Mouse (Mus musculus) limb, embryonic 10.5 days (tissue): Measurements from ENCODE around the gene She. TPM values are rescaled to one million over a fixed set of nuclear protein-coding genes. Genes with fewer than 3 reads are reported as not detected.

Experiments used
- DNase-seq: peaks from one replicate; pipeline ENCODE4 v3.0.0-alpha.2; 2017; ENCODE audit warnings: low spot score
- H3K27ac ChIP-seq: fragments of 300-500 bp; sonication (generic); 2 replicates; pipeline ENCODE4 v1.5.1; 2016; ENCODE audit warnings: mild to moderate bottlenecking
- H3K27me3 ChIP-seq: fragments of 300-500 bp; sonication (generic); 2 replicates; pipeline ENCODE4 v1.6.1; 2016; ENCODE audit warnings: low read depth, mild to moderate bottlenecking; ENCODE audit not compliant: poor library complexity, severe bottlenecking
- H3K36me3 ChIP-seq: fragments of 300-500 bp; sonication (generic); 2 replicates; pipeline ENCODE4 v1.6.1; 2016; ENCODE audit warnings: mild to moderate bottlenecking, moderate library complexity
- H3K4me1 ChIP-seq: fragments of 300-500 bp; sonication (generic); 2 replicates; pipeline ENCODE4 v1.6.1; 2016
- H3K4me3 ChIP-seq: fragments of 300-500 bp; sonication (generic); 2 replicates; pipeline ENCODE4 v1.5.1; 2016; ENCODE audit warnings: mild to moderate bottlenecking, moderate library complexity
- H3K9me3 ChIP-seq: fragments of 300-500 bp; sonication (generic); replicated peaks from 2 replicates; pipeline ENCODE4 v1.6.1; 2016; ENCODE audit warnings: mild to moderate bottlenecking
- WGBS: fragments of 180-500 bp; shearing (Covaris S2); methylation state at CpG from one replicate; pipeline ENCODE4 v1.1.7; 2016; 5-methylcytosine and 5-hydroxymethylcytosine counted together
- polyA plus RNA-seq: library from polyadenylated mRNA; unstranded; fragments of >200 nt; fragmentation: Nextera tagmentation; extraction: Ambion mirVana; gene quantifications from 2 replicates; pipeline ENCODE4 v1.2.1, GENCODE M21; 2016

She gene
- polyA plus RNA-seq, 1 experiment from 2014 or later = 3.1 TPM

GRCm38 (mm10) chr3:89869556-89869955 lies 38.4 kb downstream of the She start:
- H3K4me1 ChIP-seq = peaks cover 29% of the 10 kb centered on the region
- H3K9me3 ChIP-seq = no peaks in the 10 kb centered on the region
- DNase-seq = no peak
- H3K36me3 ChIP-seq = no peaks in the 10 kb centered on the region
- 66% methylated on average over 9 of the region's 9 CpGs for WGBS
- H3K27ac ChIP-seq = no peak overlapping the region
- no peaks in the 10 kb centered on the region for H3K27me3 ChIP-seq
- H3K4me3 ChIP-seq = no peak overlapping the region

GRCm38 (mm10) chr3:89870472-89871271 lies 39.5 kb downstream of the She start:
- peak overlapping the region; percentile 26; the same call in 1 of the 2 replicates for H3K27ac ChIP-seq
- no peaks in the 10 kb centered on the region for H3K36me3 ChIP-seq
- DNase-seq = peak; percentile 45
- no peaks in the 10 kb centered on the region for H3K27me3 ChIP-seq
- no peaks in the 10 kb centered on the region for H3K9me3 ChIP-seq
- no peak overlapping the region for H3K4me3 ChIP-seq
- WGBS = 61% methylated on average over 22 of the region's 22 CpGs
- H3K4me1 ChIP-seq = peaks cover 29% of the 10 kb centered on the region

GRCm38 (mm10) chr3:89871339-89871914 lies 40.3 kb downstream of the She start:
- Histone ChIP-seq H3K4me1 (peaks cover 29% of the 10 kb centered on the region), H3K27me3 (no peaks in the 10 kb centered on the region), H3K9me3 (no peaks in the 10 kb centered on the region), H3K27ac (0 out of 2 replicates have a peak overlapping the region, but pooled peaks have one; percentile 26), H3K36me3 (no peaks in the 10 kb centered on the region), H3K4me3 (no peak overlapping the region)
- no peak for DNase-seq
- 77% methylated on average over 8 of the region's 8 CpGs for WGBS

GRCm38 (mm10) chr3:89872209-89872608 lies 41.0 kb downstream of the She start:
- Histone ChIP-seq H3K27me3 (no peaks in the 10 kb centered on the region), H3K27ac (no peak overlapping the region), H3K36me3 (no peaks in the 10 kb centered on the region), H3K9me3 (no peaks in the 10 kb centered on the region), H3K4me3 (no peak overlapping the region), H3K4me1 (peaks cover 29% of the 10 kb centered on the region)
- DNase-seq = no peak
- 87% methylated on average over 7 of the region's 7 CpGs for WGBS

GRCm38 (mm10) chr3:89872684-89873083 lies 41.5 kb downstream of the She start:
- H3K36me3 ChIP-seq = no peaks in the 10 kb centered on the region
- no peaks in the 10 kb centered on the region for H3K9me3 ChIP-seq
- H3K4me1 ChIP-seq = peaks cover 27% of the 10 kb centered on the region
- 91% methylated on average over 6 of the region's 6 CpGs for WGBS
- H3K4me3 ChIP-seq = no peak overlapping the region
- no peaks in the 10 kb centered on the region for H3K27me3 ChIP-seq
- H3K27ac ChIP-seq = no peak overlapping the region
- DNase-seq = no peak

- no peak overlapping the region for H3K4me3 ChIP-seq
- WGBS = 92% methylated on average over 5 of the region's 5 CpGs
- no peaks in the 10 kb centered on the region for H3K9me3 ChIP-seq
- no peaks in the 10 kb centered on the region for H3K36me3 ChIP-seq
- no peak overlapping the region for H3K27ac ChIP-seq
- H3K27me3 ChIP-seq = no peaks in the 10 kb centered on the region
- H3K4me1 ChIP-seq = peaks cover 16% of the 10 kb centered on the region
- DNase-seq = no peak
These were observed 42.9 kb downstream of the She start for GRCm38 (mm10) chr3:89874076-89874475.

- 91% methylated on average over 9 of the region's 9 CpGs for WGBS
- DNase-seq = no peak
- H3K27me3 ChIP-seq = no peaks in the 10 kb centered on the region
These were observed 43.9 kb downstream of the She start for GRCm38 (mm10) chr3:89875021-89875420.

GRCm38 (mm10) chr3:89875781-89876180 lies 44.6 kb downstream of the She start:
- WGBS = 87% methylated on average over 8 of the region's 8 CpGs
- no peak overlapping the region for H3K4me3 ChIP-seq
- no peak overlapping the region for H3K27ac ChIP-seq
- no peaks in the 10 kb centered on the region for H3K36me3 ChIP-seq
- peaks cover 5% of the 10 kb centered on the region for H3K4me1 ChIP-seq
- H3K9me3 ChIP-seq = no peaks in the 10 kb centered on the region
- no peaks in the 10 kb centered on the region for H3K27me3 ChIP-seq
- no peak for DNase-seq

More at GRCm38 (mm10) chr3:89875021-89875420, 43.9 kb downstream of the She start:
- Histone ChIP-seq H3K4me1 (peaks cover 12% of the 10 kb centered on the region), H3K9me3 (no peaks in the 10 kb centered on the region), H3K36me3 (no peaks in the 10 kb centered on the region), H3K4me3 (no peak overlapping the region), H3K27ac (no peak overlapping the region)

- Histone ChIP-seq H3K27me3 (no peaks in the 10 kb centered on the region), H3K4me1 (no peaks in the 10 kb centered on the region), H3K27ac (peak overlapping the region; percentile 3; the same call in 1 of the 2 replicates), H3K9me3 (no peaks in the 10 kb centered on the region), H3K4me3 (no peak overlapping the region), H3K36me3 (no peaks in the 10 kb centered on the region)
- 80% methylated on average over 4 of the region's 4 CpGs for WGBS
- no peak for DNase-seq
These were observed 45.3 kb downstream of the She start for GRCm38 (mm10) chr3:89876469-89876868.

- H3K9me3 ChIP-seq = no peaks in the 10 kb centered on the region
- no peak overlapping the region for H3K4me3 ChIP-seq
- DNase-seq = no peak
- H3K27me3 ChIP-seq = no peaks in the 10 kb centered on the region
- WGBS = 83% methylated on average over 8 of the region's 8 CpGs
- peak overlapping the region; percentile 3; the same call in 1 of the 2 replicates for H3K27ac ChIP-seq
- H3K4me1 ChIP-seq = no peaks in the 10 kb centered on the region
- H3K36me3 ChIP-seq = no peaks in the 10 kb centered on the region
These were observed 46.0 kb downstream of the She start for GRCm38 (mm10) chr3:89877129-89877528.

GRCm38 (mm10) chr3:89878456-89878855 lies 47.3 kb downstream of the She start:
- H3K36me3 ChIP-seq = no peaks in the 10 kb centered on the region
- H3K27me3 ChIP-seq = no peaks in the 10 kb centered on the region
- H3K4me3 ChIP-seq = no peak overlapping the region
- no peak for DNase-seq
- WGBS = 53% methylated on average over 3 of the region's 3 CpGs
- H3K4me1 ChIP-seq = no peaks in the 10 kb centered on the region
- H3K27ac ChIP-seq = no peak overlapping the region
- H3K9me3 ChIP-seq = no peaks in the 10 kb centered on the region

- H3K27me3 ChIP-seq = no peaks in the 10 kb centered on the region
- WGBS = 64% methylated on average over 3 of the region's 3 CpGs
- no peaks in the 10 kb centered on the region for H3K9me3 ChIP-seq
- DNase-seq = no peak
- no peak overlapping the region for H3K27ac ChIP-seq
- no peaks in the 10 kb centered on the region for H3K36me3 ChIP-seq
- no peaks in the 10 kb centered on the region for H3K4me1 ChIP-seq
- no peak overlapping the region for H3K4me3 ChIP-seq
These were observed 48.2 kb downstream of the She start for GRCm38 (mm10) chr3:89879326-89879725.

GRCm38 (mm10) chr3:89880036-89880851 lies 49.1 kb downstream of the She start:
- WGBS = 80% methylated on average over 5 of the region's 5 CpGs
- H3K4me3 ChIP-seq = no peak overlapping the region
- no peaks in the 10 kb centered on the region for H3K36me3 ChIP-seq
- no peaks in the 10 kb centered on the region for H3K4me1 ChIP-seq
- no peaks in the 10 kb centered on the region for H3K9me3 ChIP-seq
- no peak overlapping the region for H3K27ac ChIP-seq
- no peak for DNase-seq
- H3K27me3 ChIP-seq = no peaks in the 10 kb centered on the region
